Mouse (Mus musculus) T-helper 17 cell (primary cell): ENCODE results near the gene Fah.

ENCODE experiments used
- in situ Hi-C, 2 experiments: fragments of 300-600 bp; cut with MboI, MseI; formaldehyde crosslinking; loops; 1 replicate in 1 of 2; 2 replicates in 1 of 2; pipeline ENCODE4 v1.15.1; 2025; ENCODE audit warnings: high pct_unique_total_duplicates in 2 of 2

Fah gene

GRCm38 (mm10) chr7:84596633-84597032 is 9.9 kb downstream of the Fah start:
- in situ Hi-C loops: loop anchor here in 1 of 2 experiments (5.0 kb wide), 1 partner anchor 56 kb away; no protein-coding TSS in a partner anchor

- in situ Hi-C loops: loop anchor here in 1 of 2 experiments (5.0 kb wide), 1 partner anchor 56 kb away; no protein-coding TSS in a partner anchor
Observed at GRCm38 (mm10) chr7:84596002-84596401, 10.5 kb downstream of the Fah start.

- in situ Hi-C loops: loop anchor here (5.0 kb wide), 5 partner anchors 57 to 182 kb away; no protein-coding TSS in a partner anchor
Observed at GRCm38 (mm10) chr7:84594917-84595303, 11.6 kb downstream of the Fah start.

GRCm38 (mm10) chr7:84594087-84594916 is 12.2 kb downstream of the Fah start:
- in situ Hi-C loops: loop anchor here (5.0 kb wide), 4 partner anchors 88 to 183 kb away; no protein-coding TSS in a partner anchor

- in situ Hi-C loops: loop anchor here (5.0 kb wide), 4 partner anchors 91 to 186 kb away; no protein-coding TSS in a partner anchor
Observed at GRCm38 (mm10) chr7:84591347-84591746, 15.2 kb downstream of the Fah start.

GRCm38 (mm10) chr7:84590622-84591021 is 15.9 kb downstream of the Fah start:
- in situ Hi-C loops: loop anchor here (5.0 kb wide), 4 partner anchors 92 to 187 kb away; no protein-coding TSS in a partner anchor

GRCm38 (mm10) chr7:84587101-84587783 is 19.3 kb downstream of the Fah start:
- in situ Hi-C loops: loop anchor here in 1 of 2 experiments (5.0 kb wide), 1 partner anchor 230 kb away; no protein-coding TSS in a partner anchor

- in situ Hi-C loops: loop anchor here in 1 of 2 experiments (5.0 kb wide), 1 partner anchor 229 kb away; no protein-coding TSS in a partner anchor
Observed at GRCm38 (mm10) chr7:84586360-84587100, 20.0 kb downstream of the Fah start.

GRCm38 (mm10) chr7:84585086-84585485 is 21.4 kb downstream of the Fah start:
- in situ Hi-C loops: loop anchor here in 1 of 2 experiments (5.0 kb wide), 1 partner anchor 228 kb away; no protein-coding TSS in a partner anchor

- in situ Hi-C loops: no loop called here
Observed at GRCm38 (mm10) chr7:84579769-84580168, 26.8 kb downstream of the Fah start.

- in situ Hi-C loops: no loop called here
Observed at GRCm38 (mm10) chr7:84578841-84579240, 27.7 kb downstream of the Fah start.

GRCm38 (mm10) chr7:84577034-84577433 is 29.5 kb downstream of the Fah start:
- in situ Hi-C loops: no loop called here

- in situ Hi-C loops: no loop called here
Observed at GRCm38 (mm10) chr7:84566200-84566599, 40.3 kb downstream of the Fah start.

GRCm38 (mm10) chr7:84564236-84564635 is 42.3 kb downstream of the Fah start:
- in situ Hi-C loops: no loop called here

GRCm38 (mm10) chr7:84560500-84560899 is 46.0 kb downstream of the Fah start:
- in situ Hi-C loops: no loop called here

- in situ Hi-C loops: no loop called here
Observed at GRCm38 (mm10) chr7:84557332-84557731, 49.2 kb downstream of the Fah start.

- in situ Hi-C loops: no loop called here
Observed at GRCm38 (mm10) chr7:84555294-84555693, 51.2 kb downstream of the Fah start.

GRCm38 (mm10) chr7:84551472-84551871 is 55.0 kb downstream of the Fah start:
- in situ Hi-C loops: no loop called here

- in situ Hi-C loops: no loop called here
Observed at GRCm38 (mm10) chr7:84546667-84547066, 59.9 kb downstream of the Fah start.

- in situ Hi-C loops: no loop called here
Observed at GRCm38 (mm10) chr7:84544946-84545345, 61.6 kb downstream of the Fah start.
